Mouse (Mus musculus): ENCODE results near the gene Shmt2. TPM values are rescaled to one million over a fixed set of nuclear protein-coding genes. Genes with fewer than 3 reads are reported as not detected.

The Shmt2 gene
- polyA plus RNA-seq, 1 experiment from 2014 or later, result 80.4 TPM

DNA sequence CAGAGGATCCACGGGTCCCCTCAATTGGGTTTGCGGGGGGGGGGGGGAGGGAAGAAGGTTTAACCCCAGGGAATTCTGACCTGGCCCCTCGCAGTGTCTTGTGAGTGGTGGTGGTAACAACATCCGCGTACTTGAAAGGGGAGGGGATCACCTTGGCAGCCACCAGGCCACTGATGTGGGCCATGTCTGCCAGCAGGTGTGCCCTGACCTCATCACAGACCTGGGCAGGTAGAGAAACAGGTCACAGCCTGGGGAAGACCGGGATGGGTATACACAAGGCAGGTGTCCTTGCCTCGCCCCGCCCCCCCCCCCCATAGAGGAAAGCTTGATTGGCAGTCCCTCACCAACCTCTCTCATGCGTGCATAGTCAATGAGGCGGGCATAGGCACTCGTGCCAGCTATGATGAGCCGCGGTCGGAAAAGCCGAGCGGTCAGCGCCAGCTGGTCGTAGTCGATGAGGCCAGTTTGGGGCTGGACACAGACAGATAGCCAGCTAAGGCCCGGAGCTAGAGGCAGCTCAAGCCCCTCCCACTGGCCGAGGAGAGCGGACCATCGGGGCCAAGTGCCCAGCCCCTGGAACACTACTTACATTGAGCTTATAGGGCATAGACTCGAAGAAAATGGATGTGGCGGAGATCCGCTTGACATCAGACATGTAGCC lies 3.1 kb downstream of the Shmt2 start:
- ATAC-seq (ENCODE audit: insufficient number of reproducible peaks, low FRiP score), result no peak
- peaks cover 35% of the 10 kb centered on the region for H3K36me3 ChIP-seq
- peaks cover 59% of the 10 kb centered on the region for H3K27me3 ChIP-seq (replicated peaks)
- no peak overlapping the region for H3K4me2 ChIP-seq
- no peak overlapping the region for H3K9ac ChIP-seq
- no peak overlapping the region for H3K27ac ChIP-seq (ENCODE audit: poor library complexity, severe bottlenecking)
- 89% methylated on average over 26 of the region's 26 CpGs for WGBS
- no peaks in the 10 kb centered on the region for H3K9me3 ChIP-seq (replicated peaks)
- H3K4me3 ChIP-seq, result no peak overlapping the region
- peaks cover 44% of the 10 kb centered on the region for H3K4me1 ChIP-seq (replicated peaks)

DNA sequence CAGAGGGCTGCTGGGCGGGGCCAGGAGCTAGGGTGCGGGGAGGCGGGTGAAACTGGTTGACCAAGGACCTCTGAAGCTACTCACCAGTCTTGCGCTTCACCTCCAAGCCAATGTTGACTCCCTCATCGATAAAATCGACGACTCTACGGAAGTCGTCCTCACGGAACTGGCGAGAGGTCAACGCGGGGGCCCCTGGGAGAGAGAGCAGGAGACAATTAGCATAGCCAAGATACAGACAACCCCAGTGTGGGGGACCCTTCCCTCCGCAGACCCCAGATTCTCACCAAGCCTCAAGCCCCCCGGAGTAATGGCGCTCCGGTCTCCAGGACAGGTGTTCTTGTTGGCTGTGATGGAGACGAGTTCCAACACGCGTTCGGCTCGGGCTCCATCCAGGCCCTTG lies 4.3 kb downstream of the Shmt2 start:
- Histone ChIP-seq H3K27ac (ENCODE audit: poor library complexity, severe bottlenecking) (no peak overlapping the region), H3K4me1 (replicated peaks) (peaks cover 56% of the 10 kb centered on the region), H3K4me3 (no peak overlapping the region), H3K9ac (no peak overlapping the region), H3K27me3 (replicated peaks) (peaks cover 56% of the 10 kb centered on the region), H3K4me2 (no peak overlapping the region), H3K36me3 (peaks cover 35% of the 10 kb centered on the region), H3K9me3 (replicated peaks) (no peaks in the 10 kb centered on the region)
- no peak for ATAC-seq (ENCODE audit: insufficient number of reproducible peaks, low FRiP score)
- WGBS, result 95% methylated on average over 22 of the region's 22 CpGs

DNA sequence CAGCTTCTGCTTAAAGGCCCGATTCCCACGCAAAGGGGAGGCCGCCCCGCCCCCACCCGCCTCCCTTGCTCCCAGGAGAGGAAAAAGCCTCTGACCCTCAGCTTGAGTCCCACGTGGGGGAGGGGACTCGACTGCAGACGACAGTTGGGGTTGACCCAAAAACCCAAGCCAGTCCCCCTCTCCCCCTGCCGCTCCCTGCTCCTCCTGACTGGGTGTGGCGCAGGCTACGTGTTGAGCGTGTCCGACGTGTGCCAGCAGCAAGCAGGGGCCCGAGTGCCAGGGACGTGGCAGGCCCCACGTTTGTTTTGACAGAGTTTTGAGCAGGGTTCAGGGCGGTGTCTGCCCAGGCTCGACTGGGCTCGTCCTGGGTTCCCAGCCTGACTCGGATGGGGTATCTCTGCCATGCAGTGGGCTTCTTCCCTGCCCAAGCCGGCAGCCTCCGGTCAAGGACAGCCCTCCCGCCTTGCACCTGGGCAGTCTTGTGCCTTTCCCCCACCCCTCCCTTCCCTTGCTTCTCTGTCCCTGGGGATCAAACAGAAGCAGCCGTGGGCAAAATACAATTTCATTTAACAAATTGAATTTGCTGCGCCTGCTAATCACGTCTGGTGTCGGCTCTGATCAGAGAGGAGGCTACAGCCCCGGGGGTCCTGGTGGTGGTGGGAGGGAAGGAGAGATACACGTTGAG lies 5.5 kb downstream of the Shmt2 start:
- Histone ChIP-seq H3K27me3 (replicated peaks) (peaks cover 63% of the 10 kb centered on the region), H3K4me1 (replicated peaks) (peaks cover 64% of the 10 kb centered on the region), H3K9me3 (replicated peaks) (no peaks in the 10 kb centered on the region), H3K4me2 (peak overlapping the region; percentile 63), H3K9ac (peak overlapping the region; percentile 54), H3K27ac (ENCODE audit: poor library complexity, severe bottlenecking) (no peak overlapping the region), H3K36me3 (peaks cover 35% of the 10 kb centered on the region), H3K4me3 (peak overlapping the region; percentile 29)
- peak; percentile 24; the same call in 1 of the 2 replicates for ATAC-seq (ENCODE audit: insufficient number of reproducible peaks, low FRiP score)
- WGBS, result 11% methylated on average over 30 of the region's 30 CpGs

DNA sequence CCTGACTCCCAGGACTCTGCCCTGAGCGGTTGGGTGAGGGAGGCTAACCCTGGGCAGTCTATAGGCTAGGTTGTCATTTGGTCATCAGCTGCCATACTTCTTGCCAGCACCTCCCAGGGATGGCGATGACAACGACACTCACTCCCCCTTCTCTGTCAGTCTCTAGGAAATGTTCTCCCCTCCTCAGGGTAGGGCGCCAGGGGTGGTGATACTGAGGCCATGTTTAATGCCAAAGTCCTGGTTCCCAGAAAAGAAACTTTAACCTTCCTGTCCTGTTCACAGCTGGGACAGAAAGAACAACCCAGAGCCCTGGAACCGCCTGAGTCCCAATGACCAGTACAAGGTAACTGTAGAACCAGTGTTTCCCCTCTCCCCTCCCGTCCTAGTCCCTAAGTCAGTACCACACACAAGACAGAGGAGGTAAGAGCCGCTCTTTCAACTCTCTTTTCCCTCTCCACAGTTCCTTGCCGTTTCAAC lies 6.2 kb downstream of the Shmt2 start:
- peaks cover 35% of the 10 kb centered on the region for H3K36me3 ChIP-seq
- H3K9me3 ChIP-seq (replicated peaks), result no peaks in the 10 kb centered on the region
- peak overlapping the region; percentile 29 for H3K4me3 ChIP-seq
- WGBS, result 18% methylated on average over 8 of the region's 8 CpGs
- H3K27me3 ChIP-seq (replicated peaks), result peaks cover 70% of the 10 kb centered on the region
- ATAC-seq (ENCODE audit: insufficient number of reproducible peaks, low FRiP score), result no peak
- H3K4me1 ChIP-seq (replicated peaks), result peaks cover 64% of the 10 kb centered on the region
- H3K9ac ChIP-seq, result peak overlapping the region; percentile 54
- H3K27ac ChIP-seq (ENCODE audit: poor library complexity, severe bottlenecking), result no peak overlapping the region
- H3K4me2 ChIP-seq, result peak overlapping the region; percentile 63

DNA sequence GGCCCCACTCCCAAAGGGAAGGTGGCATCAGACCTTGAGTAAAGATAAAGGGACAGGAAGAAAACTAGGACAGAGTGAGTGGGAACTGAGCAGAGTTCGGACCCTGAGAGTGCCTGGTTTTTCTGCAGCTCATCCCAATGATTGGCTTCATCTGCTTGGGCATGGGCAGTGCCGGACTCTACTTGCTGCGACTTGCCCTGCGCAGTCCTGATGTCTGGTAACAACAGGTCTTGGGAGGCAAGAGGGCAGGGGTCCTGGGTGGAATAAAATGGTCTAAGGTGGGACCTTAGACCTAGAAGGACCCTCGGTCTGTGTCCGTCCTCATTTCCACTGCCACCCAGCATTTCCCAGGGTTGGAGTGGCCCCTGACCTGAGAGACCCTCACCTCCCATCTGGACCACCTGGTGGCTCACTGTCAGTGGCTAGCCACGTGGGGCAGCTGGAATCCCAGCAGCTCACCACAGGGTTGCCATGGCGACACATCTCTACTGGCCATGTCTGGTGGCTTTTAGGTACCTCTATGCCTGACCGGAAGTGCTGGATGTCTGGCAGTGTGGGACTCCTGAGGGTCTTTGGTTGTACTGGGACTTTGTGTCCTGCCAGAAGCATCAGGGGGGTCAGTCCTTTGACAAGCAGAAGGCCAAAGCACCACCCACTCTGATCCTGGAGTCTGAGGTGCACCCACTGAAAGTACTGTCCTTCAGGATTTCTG lies 6.8 kb downstream of the Shmt2 start:
- H3K4me1 ChIP-seq (replicated peaks), result peaks cover 58% of the 10 kb centered on the region
- H3K4me2 ChIP-seq, result peak overlapping the region; percentile 84
- peaks cover 34% of the 10 kb centered on the region for H3K36me3 ChIP-seq
- H3K9ac ChIP-seq, result no peak overlapping the region
- peaks cover 76% of the 10 kb centered on the region for H3K27me3 ChIP-seq (replicated peaks)
- H3K9me3 ChIP-seq (replicated peaks), result no peaks in the 10 kb centered on the region
- 30% methylated on average over 9 of the region's 9 CpGs for WGBS
- H3K27ac ChIP-seq (ENCODE audit: poor library complexity, severe bottlenecking), result no peak overlapping the region
- no peak for ATAC-seq (ENCODE audit: insufficient number of reproducible peaks, low FRiP score)
- H3K4me3 ChIP-seq, result 0 out of 2 replicates have a peak overlapping the region, but pooled peaks have one; percentile 2

DNA sequence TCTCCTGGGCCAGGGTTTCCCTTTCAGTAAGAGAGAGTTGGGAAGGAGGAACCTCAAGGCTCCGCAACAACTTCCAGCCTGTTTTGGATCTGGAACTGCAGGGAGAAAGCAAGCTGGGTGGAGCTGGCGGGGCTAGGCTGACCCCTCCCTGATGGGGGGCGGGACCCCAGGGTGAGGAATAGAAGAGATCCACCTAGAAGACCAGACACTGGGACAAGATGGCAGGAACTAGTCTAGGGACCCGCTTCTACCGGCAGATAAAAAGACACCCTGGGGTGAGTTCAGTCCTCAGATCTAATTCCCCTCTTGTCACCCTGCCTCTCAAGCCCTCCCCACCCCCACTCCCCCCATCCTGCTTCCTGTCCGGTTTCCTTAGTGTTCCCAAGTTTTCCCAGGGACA lies 7.5 kb downstream of the Shmt2 start, which contains the start of gene Ndufa4l2:
Gene Ndufa4l2 (plus strand): TSS at position 204 of the 400 bp plus-strand sequence.
- Histone ChIP-seq H3K4me3 (peak within 1 kb of the TSS; percentile 23), H3K4me1 (replicated peaks) (peaks cover 59% of the 10 kb centered on the region), H3K4me2 (peak within 1 kb of the TSS; percentile 84), H3K27me3 (replicated peaks) (peaks cover 83% of the 10 kb centered on the region), H3K36me3 (peaks cover 27% of the 10 kb centered on the region), H3K27ac (ENCODE audit: poor library complexity, severe bottlenecking) (no peak within 1 kb of the TSS), H3K9ac (0 out of 2 replicates have a peak within 1 kb of the TSS, but pooled peaks have one; percentile 19), H3K9me3 (replicated peaks) (no peaks in the 10 kb centered on the region)
- WGBS, result 9% methylated on average over 6 of the region's 6 CpGs
- no peak for ATAC-seq (ENCODE audit: insufficient number of reproducible peaks, low FRiP score)

DNA sequence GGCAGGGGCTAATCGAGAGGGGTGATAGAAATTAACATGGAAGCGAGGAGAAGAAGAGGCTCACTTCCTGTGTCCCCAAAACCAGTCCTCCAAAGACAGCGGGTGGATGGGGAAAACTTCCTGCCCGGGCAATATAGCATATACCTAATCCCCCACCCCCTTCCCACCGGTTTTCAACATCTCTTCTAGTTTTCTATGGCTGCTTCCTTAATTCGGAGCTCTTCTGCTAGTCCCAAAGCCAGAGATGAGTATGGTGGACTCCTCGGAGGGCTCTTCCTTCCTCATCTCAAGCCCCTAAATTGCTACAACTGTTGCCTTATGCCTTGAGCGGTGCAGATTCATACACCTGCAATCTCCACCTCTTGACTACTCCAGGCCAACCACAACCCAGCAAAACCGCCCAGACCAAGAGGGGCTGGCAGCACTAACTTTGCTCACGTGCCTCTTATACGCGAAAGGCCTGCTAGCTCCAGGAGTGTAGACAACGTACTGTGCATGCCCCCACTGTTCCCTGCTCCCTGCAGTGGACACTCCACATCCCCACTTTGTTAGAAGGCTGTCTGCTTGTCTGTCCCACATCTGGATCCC lies 8.0 kb downstream of the Shmt2 start:
- peaks cover 89% of the 10 kb centered on the region for H3K27me3 ChIP-seq (replicated peaks)
- 0 out of 2 replicates have a peak overlapping the region, but pooled peaks have one; percentile 2 for H3K4me3 ChIP-seq
- peaks cover 22% of the 10 kb centered on the region for H3K36me3 ChIP-seq
- WGBS, result 9% methylated on average over 13 of the region's 13 CpGs
- no peak overlapping the region for H3K27ac ChIP-seq (ENCODE audit: poor library complexity, severe bottlenecking)
- H3K4me1 ChIP-seq (replicated peaks), result peaks cover 64% of the 10 kb centered on the region
- ATAC-seq (ENCODE audit: insufficient number of reproducible peaks, low FRiP score), result no peak
- H3K4me2 ChIP-seq, result peak overlapping the region; percentile 84
- no peak overlapping the region for H3K9ac ChIP-seq
- H3K9me3 ChIP-seq (replicated peaks), result no peaks in the 10 kb centered on the region

DNA sequence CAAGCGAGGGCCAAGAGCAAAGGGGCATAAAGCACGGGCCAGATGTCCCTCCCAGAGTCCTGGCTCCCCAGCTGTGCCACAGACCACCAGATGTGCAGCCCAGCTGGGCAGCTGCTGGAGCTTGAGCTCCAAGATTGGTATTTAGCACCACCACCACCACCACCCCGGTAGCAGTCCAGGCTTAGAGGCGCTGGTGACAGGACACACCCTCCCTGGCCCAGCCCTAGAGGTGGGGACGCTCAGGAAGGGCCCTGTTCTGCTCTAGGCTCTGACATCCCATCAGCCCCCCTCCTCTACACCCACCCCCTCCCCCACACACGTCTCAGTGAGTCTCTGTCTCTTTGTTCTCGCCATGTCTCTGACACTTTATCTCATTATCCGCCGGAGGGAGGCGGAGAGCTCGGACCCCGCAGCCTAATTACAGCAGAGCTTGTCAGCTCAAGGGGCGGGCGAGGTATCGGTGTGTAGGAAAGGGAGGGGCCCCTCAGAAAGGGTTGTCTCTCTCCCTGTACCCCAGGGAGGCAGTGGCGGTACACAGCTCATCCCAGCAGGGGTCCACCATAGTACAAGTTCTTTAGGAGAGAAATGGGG lies 8.6 kb downstream of the Shmt2 start:
- Histone ChIP-seq H3K27ac (ENCODE audit: poor library complexity, severe bottlenecking) (no peak overlapping the region), H3K4me1 (replicated peaks) (peaks cover 69% of the 10 kb centered on the region), H3K4me2 (peak overlapping the region; percentile 84), H3K36me3 (peaks cover 16% of the 10 kb centered on the region), H3K27me3 (replicated peaks) (peaks cover 88% of the 10 kb centered on the region), H3K9ac (peak overlapping the region; percentile 19; the same call in 1 of the 2 replicates), H3K4me3 (peak overlapping the region; percentile 23), H3K9me3 (replicated peaks) (no peaks in the 10 kb centered on the region)
- 0 out of 2 replicates have a peak, but pooled peaks have one; percentile 27 for ATAC-seq (ENCODE audit: insufficient number of reproducible peaks, low FRiP score)
- WGBS, result under 1% methylated on average over 16 of the region's 16 CpGs

DNA sequence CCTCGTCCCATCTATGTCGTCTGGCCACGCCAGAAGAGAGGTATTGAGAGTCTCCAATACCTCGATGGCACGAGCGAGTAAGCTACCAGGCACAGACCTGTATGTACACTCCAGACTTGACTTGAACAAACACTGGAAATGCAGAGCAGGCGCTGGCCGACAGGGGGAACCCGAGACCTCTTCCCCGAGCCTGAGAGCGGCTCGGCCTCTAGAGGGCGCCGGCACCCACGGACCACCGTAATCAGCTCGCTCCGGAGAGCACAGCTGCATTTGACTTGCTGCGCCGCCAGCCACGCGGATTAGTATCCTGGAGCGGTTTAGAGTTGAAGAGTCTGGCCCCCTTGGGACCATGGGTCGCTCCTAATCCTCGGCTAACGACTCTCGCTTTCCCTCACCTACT lies 9.4 kb downstream of the Shmt2 start:
- Histone ChIP-seq H3K9ac (peak overlapping the region; percentile 19; the same call in 1 of the 2 replicates), H3K4me2 (peak overlapping the region; percentile 84), H3K4me1 (replicated peaks) (peaks cover 76% of the 10 kb centered on the region), H3K27ac (ENCODE audit: poor library complexity, severe bottlenecking) (no peak overlapping the region), H3K4me3 (peak overlapping the region; percentile 48), H3K9me3 (replicated peaks) (no peaks in the 10 kb centered on the region), H3K36me3 (peaks cover 8% of the 10 kb centered on the region), H3K27me3 (replicated peaks) (peaks cover 88% of the 10 kb centered on the region)
- under 1% methylated on average over 27 of the region's 27 CpGs for WGBS
- ATAC-seq (ENCODE audit: insufficient number of reproducible peaks, low FRiP score), result peak; percentile 10; the same call in 1 of the 2 replicates

DNA sequence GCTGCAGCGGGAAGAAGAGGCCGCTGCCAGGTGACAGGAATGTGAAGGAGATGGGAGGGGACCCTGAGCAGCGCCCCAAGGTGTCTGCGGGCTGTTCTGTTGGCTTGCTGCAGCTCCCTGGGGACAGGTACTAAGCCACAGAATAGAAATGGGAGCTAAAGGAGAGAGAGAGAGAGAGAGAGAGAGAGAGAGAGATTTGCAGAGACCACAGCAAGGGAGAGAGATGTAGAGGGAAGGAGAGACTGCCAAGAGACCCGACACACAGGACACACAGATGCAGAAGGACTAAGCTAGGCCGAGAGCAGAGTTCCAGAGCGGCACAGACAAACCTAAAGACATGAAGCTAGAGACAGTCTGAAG lies 10.0 kb downstream of the Shmt2 start:
- Histone ChIP-seq H3K9ac (no peak overlapping the region), H3K36me3 (peaks cover 3% of the 10 kb centered on the region; the same call in 1 of the 2 replicates), H3K9me3 (replicated peaks) (no peaks in the 10 kb centered on the region), H3K27me3 (replicated peaks) (peaks cover 88% of the 10 kb centered on the region), H3K4me1 (replicated peaks) (peaks cover 75% of the 10 kb centered on the region), H3K27ac (ENCODE audit: poor library complexity, severe bottlenecking) (no peak overlapping the region), H3K4me2 (peak overlapping the region; percentile 84), H3K4me3 (peak overlapping the region; percentile 48)
- WGBS, result 6% methylated on average over 7 of the region's 7 CpGs
- no peak for ATAC-seq (ENCODE audit: insufficient number of reproducible peaks, low FRiP score)
